Mouse (Mus musculus): ENCODE data around the gene Psmd11.
"Not testable (repeated sequence)": the region's sequence is repeated elsewhere in the genome, so short reads cannot be mapped to it uniquely, and the experiment has no call there.

Gene Psmd11

GRCm38 (mm10) chr11:80428381-80429008 lies at the start of gene Psmd11:
Gene Psmd11 (plus strand): TSS chr11:80428615.
- peak; percentile 89 for DNase-seq (ENCODE audit: low read depth, low spot score)

GRCm38 (mm10) chr11:80379184-80379583 lies 49.2 kb upstream of the Psmd11 start:
- not testable (repeated sequence) for DNase-seq (ENCODE audit: low read depth, low spot score)

- no peak for DNase-seq (ENCODE audit: low read depth, low spot score)
Observed at GRCm38 (mm10) chr11:80382626-80383018, 45.8 kb upstream of the Psmd11 start.

- peak; percentile 95 for DNase-seq (ENCODE audit: low read depth, low spot score)
Observed at GRCm38 (mm10) chr11:80383019-80383625, 45.3 kb upstream of the Psmd11 start, which contains the start of gene Zfp207. Gene Zfp207 (plus strand): TSS chr11:80383279.

- no peak for DNase-seq (ENCODE audit: low read depth, low spot score)
Observed at GRCm38 (mm10) chr11:80383626-80384046, 44.8 kb upstream of the Psmd11 start.

GRCm38 (mm10) chr11:80384461-80384860 lies 44.0 kb upstream of the Psmd11 start:
- no peak for DNase-seq (ENCODE audit: low read depth, low spot score)

- DNase-seq (ENCODE audit: low read depth, low spot score): no peak
Observed at GRCm38 (mm10) chr11:80385055-80385454, 43.4 kb upstream of the Psmd11 start.

- no peak for DNase-seq (ENCODE audit: low read depth, low spot score)
Observed at GRCm38 (mm10) chr11:80386790-80387189, 41.6 kb upstream of the Psmd11 start.

- DNase-seq (ENCODE audit: low read depth, low spot score): no peak
Observed at GRCm38 (mm10) chr11:80389885-80390284, 38.5 kb upstream of the Psmd11 start.

GRCm38 (mm10) chr11:80391407-80392120 lies 36.9 kb upstream of the Psmd11 start:
- DNase-seq (ENCODE audit: low read depth, low spot score): no peak

GRCm38 (mm10) chr11:80395930-80396329 lies 32.5 kb upstream of the Psmd11 start:
- no peak for DNase-seq (ENCODE audit: low read depth, low spot score)

GRCm38 (mm10) chr11:80396617-80397016 lies 31.8 kb upstream of the Psmd11 start:
- DNase-seq (ENCODE audit: low read depth, low spot score): no peak

GRCm38 (mm10) chr11:80407878-80408277 lies 20.5 kb upstream of the Psmd11 start:
- DNase-seq (ENCODE audit: low read depth, low spot score): not testable (repeated sequence)

GRCm38 (mm10) chr11:80410377-80410776 lies 18.0 kb upstream of the Psmd11 start:
- DNase-seq (ENCODE audit: low read depth, low spot score): no peak

GRCm38 (mm10) chr11:80417085-80417484 lies 11.3 kb upstream of the Psmd11 start:
- no peak for DNase-seq (ENCODE audit: low read depth, low spot score)

GRCm38 (mm10) chr11:80419743-80420142 lies 8.7 kb upstream of the Psmd11 start:
- DNase-seq (ENCODE audit: low read depth, low spot score): no peak

- DNase-seq (ENCODE audit: low read depth, low spot score): no peak
Observed at GRCm38 (mm10) chr11:80420202-80420984, 8.0 kb upstream of the Psmd11 start.

GRCm38 (mm10) chr11:80421421-80422047 lies 6.9 kb upstream of the Psmd11 start:
- DNase-seq (ENCODE audit: low read depth, low spot score): no peak

- no peak for DNase-seq (ENCODE audit: low read depth, low spot score)
Observed at GRCm38 (mm10) chr11:80424691-80425090, 3.7 kb upstream of the Psmd11 start.

GRCm38 (mm10) chr11:80425247-80425778 lies 3.1 kb upstream of the Psmd11 start:
- no peak for DNase-seq (ENCODE audit: low read depth, low spot score)

All from retina, postnatal 7 days (tissue).